Mouse (Mus musculus) urinary bladder, postnatal 4 days (tissue): ENCODE results near the gene Araf.
A peak's percentile ranks its signal among the peaks of the same experiment; 100 is the strongest.

Experiments used
- DNase-seq, 2 experiments: peaks; one replicate each; pipeline ENCODE4 v3.0.0; 2021 to 2022; ENCODE audit warnings: low spot score in 2 of 2

Araf gene

DNA sequence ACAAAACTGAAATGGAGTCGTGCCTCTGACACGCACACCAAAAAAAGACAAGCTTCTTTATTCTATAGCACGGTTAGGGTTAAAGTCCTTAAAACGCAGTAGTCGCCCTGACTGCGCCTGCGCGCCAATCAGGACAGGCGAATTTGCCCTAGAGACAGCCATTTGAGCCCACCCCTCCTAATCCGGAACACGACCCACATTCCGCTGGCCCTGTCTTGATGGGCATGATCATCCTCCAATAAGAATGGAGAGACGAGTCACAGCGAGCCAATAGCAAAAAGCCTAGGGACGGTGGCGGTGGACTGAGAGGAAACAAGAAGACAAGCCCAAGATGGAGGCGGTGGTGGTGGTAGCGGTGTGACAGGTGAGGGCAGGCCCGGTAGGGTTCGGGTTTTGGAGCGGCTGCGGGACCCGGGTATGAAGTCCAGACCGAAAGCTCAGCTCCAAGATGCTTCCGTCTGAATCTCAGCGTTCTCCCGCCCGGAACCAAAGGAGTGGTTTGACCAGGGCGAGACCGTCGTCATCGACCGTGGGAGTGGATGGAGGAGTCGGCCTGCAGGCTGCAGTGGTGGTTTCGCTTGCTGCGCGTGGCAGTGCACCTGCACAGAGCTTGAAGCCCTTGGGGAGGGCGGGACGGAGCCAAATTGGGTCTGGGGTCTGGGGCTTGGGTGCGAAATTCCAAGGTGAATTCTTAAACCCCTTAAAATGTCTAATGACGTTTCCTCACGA is 50.8 kb downstream of the Araf start:
- peak; percentile 80 to 84 for DNase-seq

DNA sequence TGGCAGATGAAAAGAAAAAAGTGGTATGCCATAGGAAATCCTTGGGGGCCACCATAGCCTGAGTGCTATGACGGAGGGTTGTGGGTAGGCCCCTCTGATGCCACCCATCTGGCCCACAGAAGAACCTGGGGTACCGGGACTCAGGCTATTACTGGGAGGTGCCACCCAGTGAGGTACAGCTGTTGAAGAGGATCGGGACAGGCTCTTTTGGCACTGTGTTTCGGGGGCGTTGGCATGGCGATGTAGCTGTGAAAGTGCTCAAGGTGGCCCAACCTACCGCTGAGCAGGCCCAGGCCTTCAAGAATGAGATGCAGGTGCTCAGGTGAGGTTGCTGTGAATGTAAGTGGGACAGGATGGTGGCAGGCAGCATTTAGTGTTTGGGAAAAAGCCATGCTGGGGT is 56.2 kb downstream of the Araf start:
- no peak for DNase-seq

DNA sequence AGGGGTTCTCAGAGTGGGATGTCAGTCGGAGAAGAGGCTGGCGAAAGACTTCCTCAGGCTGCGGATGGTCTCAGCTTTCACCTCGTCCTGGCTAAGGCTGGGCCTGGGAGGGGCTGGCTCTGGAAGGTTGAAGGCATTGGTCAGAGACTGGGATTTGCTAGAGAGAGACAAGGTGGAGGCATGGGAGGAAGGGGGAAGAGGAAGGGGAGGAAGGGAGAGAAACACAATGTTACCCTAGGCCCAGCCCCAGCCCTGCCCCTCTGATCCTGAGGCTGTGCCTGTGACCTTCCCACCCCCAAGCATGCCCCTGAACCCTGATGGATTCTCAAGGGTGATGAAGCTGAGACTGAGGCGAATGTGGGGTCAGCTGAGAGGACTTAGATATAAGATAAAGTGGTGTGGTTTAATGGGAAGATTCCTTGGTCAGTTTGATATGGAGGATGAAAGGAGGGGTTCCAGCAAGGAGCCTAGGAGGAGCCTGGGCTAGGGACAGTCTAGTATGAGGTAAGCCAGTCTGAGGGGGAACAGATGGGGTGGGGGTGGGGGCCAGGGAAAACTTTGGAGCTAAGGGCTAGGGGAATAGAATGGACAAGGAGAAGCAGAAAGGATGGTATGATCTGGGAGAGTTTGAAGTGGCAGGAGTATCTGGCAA is 64.0 kb downstream of the Araf start:
- no peak for DNase-seq

DNA sequence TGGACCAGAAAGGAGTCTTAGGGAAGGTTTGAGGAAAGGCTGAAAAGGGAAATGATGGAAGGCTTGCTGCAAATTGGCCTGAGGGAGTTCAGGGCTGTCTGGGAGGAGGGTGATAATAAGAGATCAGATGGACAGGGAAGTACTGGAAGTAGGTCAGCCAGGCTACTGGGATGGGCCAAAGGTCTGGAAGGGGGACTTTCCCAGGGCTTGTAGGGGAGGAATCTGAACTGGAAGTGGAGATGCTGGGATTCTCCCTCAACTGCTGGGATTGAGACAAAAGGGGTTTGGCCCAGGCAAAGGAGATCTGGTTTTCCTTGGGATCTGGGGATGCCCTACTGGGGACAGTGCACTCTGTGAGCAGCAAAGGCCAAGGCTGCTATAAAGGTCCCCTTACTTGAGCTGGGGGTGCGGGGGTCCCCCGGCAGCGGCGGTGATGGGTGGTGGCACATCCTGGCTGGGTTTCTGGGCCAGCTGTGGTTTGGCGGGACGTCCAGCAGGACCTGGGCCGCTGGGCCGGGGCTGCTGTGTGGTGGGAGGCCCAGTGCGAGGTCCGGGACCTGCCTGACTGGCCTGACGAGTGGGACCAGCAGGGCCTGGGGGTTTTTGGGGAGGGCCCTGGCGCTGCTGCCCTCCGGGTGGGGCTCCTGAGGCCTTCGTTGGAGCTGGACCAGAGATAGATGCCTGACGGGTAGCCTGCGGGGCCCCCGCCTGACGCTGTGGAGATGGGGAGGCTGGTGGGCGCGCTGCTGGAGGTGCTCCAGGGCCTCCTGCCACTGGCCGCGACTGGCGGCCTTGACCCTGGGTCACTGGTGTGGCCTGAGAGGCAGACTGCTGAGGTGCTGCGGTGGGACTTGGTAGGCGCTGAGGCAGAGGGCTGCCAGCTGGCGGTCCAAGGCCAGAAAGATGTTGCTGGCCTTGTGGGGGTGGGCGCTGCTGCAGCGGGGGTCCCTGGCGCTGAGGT is 64.8 kb downstream of the Araf start:
- peak in 1 of 2 experiments; percentile 36 for DNase-seq

DNA sequence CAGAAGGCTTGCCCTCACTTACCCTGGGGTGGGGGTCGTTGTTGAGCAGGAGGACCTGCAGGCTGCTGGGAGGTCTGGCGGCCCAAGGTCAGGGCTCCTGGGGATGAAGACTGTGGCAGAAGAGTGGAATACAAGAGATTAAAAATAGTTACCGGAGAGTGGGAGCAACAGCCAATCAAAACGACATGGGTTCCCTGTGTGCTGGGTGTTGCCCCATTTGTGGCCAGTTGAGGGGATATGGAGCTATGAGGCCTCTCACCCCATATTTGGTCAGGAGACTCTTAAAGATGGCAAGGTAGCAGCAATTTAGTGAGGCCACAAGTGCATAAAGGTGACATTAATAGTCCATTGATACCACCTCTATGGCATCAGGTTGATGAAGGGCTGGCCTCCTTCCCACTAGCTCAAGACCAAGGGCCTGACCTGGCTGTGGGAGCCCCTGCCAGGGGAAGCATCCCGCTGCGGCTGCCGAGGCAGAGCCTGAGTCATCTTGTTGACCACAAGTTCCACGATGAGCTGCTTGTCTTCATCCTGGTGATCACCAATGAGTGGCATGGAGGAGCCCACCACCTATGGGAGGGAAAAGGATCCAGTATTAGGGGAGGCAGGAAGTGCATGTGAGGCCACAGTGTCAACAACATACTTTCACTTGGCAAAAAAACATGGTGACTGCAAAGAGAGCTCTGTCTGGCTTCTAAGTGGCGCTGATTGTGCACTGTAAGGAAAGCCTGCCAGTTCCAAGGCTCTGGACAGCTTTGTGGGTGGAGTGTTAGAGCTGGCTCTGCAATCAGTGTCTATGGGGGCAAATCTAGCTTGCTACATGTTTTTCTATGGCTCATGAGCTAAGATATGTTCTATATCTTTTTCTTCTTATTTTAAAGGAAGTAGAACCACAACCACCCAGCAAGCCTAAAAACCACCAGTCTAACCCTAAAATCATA is 65.8 kb downstream of the Araf start:
- DNase-seq = no peak

DNA sequence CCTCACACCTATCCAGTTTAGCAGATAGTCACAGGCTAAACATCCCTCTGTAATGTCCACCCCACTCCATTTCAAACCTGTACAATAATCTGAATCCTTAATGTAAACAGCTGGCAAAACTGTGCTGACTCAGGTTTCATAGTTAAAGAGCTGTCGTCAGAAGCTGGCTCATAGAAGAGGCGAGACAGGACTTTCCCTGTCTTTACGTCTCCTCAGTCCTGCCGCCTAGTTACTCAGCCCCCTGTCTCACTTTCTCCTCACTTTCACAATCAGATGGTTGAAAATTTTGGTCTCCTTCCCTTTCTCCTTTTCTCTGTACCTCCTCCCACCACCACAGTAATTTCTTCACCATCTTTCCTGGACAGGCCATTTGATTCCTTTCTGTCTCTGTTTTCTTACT is 70.5 kb downstream of the Araf start:
- no peak for DNase-seq

DNA sequence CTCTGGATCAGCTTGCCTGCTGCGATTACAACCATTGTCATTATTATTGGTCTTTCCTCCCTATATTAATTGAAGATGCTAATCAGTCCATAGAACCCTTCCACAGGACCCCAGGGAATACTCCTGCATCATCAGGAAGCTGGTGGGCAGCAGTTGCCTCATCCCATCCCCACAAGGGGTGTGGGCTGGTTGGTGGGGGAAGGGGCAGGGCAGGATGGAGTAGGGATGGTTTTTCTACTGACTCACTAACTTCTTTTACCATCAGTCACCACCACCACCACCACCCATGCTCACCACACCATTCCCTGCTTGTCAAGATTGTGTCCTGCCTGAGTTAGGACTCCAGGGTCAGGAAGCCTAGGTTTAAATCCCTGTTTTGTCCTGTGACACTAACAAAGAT is 71.6 kb downstream of the Araf start:
- no peak for DNase-seq

DNA sequence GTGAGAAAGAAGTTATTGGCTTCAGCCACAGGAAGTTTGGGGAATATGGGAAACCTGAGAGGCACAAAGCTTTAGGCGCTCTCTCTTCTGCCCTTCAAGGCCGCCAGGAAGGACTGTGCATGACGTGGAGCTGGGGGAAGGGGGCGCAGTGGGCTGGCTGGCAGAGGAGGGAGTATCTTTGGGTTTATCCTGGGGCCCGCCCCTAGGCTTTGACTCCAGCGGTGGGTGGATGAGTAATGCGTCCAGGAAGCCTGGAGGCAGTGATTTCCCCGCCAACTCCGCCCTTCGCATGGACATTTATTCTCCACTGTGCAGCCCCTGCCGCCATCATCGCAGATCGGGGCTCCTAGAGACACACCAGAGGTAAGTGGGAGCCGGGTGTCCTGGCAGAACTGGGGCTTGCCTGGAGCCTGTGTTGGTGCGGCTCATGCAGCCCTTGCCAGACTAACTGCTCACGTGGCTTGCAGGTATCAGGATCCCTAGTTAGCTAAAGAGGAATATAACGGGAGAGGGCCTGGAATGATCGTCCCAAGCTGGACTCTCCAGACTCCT is 72.4 kb downstream of the Araf start, which contains the start of gene Timp1:
Gene Timp1 (plus strand): TSS at position 205 of the 552 bp plus-strand sequence.
- peak; percentile 55 to 73 for DNase-seq

DNA sequence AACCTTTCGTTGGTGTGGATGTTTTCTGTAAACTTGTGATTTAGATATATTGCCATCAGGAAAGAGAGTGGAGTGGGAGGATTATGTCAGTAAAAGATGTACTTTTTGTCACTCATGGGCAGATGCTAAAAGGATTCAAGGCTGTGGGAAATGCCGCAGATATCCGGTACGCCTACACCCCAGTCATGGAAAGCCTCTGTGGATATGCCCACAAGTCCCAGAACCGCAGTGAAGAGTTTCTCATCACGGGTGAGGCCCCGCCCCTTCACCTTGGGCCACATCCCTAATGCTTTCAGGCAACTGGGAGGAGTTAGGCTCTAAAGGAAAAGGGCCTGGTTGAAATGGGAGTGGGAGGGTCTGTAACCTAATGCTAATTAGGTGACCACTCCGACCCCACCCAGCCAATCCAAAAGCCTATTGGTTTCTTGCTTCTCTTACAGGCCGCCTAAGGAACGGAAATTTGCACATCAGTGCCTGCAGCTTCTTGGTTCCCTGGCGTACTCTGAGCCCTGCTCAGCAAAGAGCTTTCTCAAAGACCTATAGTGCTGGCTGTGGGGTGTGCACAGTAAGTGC is 75.4 kb downstream of the Araf start:
- no peak for DNase-seq

DNA sequence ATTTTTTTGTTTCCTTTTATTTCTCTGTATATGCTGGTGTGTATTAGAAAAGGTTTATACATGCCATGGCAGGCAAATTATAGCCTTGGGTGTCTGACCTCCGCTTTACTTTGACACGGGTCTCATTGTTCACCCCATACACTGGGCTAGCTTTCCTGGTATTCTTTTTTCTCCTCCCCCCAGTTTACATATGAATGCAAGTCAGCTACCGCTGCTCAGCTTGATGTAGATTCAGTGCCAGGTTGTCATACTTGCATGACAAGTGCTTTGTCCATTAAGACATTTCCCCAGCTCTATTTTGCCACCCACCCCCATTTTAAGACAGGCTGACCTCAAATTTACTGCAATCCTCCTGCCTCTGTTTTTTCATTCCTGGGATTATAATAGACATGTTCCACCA is 77.6 kb downstream of the Araf start:
- no peak for DNase-seq

DNA sequence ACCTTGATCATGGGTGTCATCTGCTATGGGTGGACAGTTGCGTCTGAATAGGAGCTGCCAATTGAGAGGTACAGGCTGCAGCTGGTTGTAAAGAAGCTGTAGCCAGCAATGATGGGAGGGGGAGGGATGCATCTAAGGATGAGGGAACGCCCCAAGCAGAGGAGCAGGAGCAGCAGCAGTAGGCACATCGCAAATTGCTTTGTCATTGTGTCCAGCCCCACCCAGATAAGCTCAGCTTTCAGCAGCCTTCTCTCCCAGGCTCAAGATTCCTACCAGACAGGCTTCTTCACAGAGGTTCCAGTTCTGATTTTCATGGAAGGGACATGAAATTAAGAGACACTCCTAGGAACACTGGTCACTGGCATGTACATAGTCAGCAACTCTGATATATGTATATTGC is 112.5 kb downstream of the Araf start:
- DNase-seq = no peak
